Mouse (Mus musculus) kidney, postnatal 10 days (tissue): ENCODE measurements at regions not wholly inside any gene's neighbourhood (a gene's known extent, or its start where the extent isn't known, plus 50 kb on each side); places are given as distances from the start of the nearest gene placed in this dataset.
A peak's percentile ranks its signal among the peaks of the same experiment; 100 is the strongest.
"Not testable (repeated sequence)": the region's sequence is repeated elsewhere in the genome, so short reads cannot be mapped to it uniquely, and the experiment has no call there.

Experiments used
- DNase-seq: peaks from one replicate; pipeline ENCODE4 v3.0.0; 2021; ENCODE audit warnings: mixed read lengths

DNA sequence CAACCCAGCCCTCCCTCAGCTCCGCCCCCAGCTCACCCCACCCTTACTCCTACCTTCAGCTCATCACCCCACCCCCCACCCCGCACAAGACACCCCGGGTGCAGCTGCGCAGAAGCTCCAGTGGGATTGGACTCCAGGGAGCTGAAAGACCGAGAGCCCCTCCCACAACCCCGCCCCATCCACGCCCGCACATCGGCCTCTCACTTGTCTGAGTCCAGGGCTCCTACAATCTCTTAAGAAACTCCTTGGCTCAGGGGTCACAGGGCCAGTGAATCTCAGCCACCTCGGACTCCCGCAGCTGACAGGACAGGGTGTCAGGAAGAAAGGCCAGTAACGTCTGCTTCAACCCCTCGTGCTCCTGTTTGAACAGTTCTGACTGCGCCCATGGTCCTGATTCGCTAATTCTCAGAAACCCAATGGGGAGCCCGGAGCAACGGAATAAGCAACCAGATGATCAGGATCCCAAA, 120.7 kb downstream of the Map1s start:
- peak; percentile 8 for DNase-seq

DNA sequence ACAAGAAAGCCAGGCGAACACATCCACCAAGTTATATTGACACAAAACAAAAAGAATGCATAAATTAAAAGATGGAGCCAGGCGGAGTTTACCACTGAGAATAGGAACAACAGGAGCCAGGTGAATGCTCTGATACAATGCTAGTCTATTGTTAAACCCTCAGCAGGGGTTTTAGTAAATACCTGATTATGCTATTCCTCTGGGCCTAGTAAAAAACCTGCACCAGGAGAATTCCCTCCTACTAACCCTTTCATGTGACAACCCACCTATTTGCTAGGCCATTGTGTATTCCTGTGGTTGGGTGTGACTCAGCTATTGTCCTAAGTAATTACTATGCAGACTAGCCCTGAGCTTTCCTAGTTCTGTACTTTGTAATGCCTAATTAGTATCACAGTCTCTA, 122.8 kb downstream of the Map1s start:
- not testable (repeated sequence) for DNase-seq
